20 mouse cellular contexts compared by ENCODE assay signal in genomic region chr17:29754510-29754909, GRCm38 (mm10). TPM values are rescaled to one million over a fixed set of nuclear protein-coding genes. Genes with fewer than 3 reads are reported as not detected.
DNase-seq lines count a peak whose midpoint lies in the region; ATAC-seq and TF ChIP-seq lines count a peak whose summit lies in the region.
"Had no signal": no experiment of that assay in that cellular context is flagged by ENCODE, and none has a peak within 500 bp of the region (broad histone marks: within the 10 kb centered on the region; RNA-seq: fewer than 3 reads in every experiment).

No protein-coding gene starts in this region.

- no peaks in the 10 kb centered on the region for H3K9me3 ChIP-seq in embryonic facial prominence, embryonic 11.5 days (replicated peaks; ENCODE audit: control insufficient read depth, low read length)
- no peaks in the 10 kb centered on the region for H3K9me3 ChIP-seq in embryonic facial prominence, embryonic 10.5 days
- H3K9me3 ChIP-seq in intestine, postnatal 0 days (ENCODE audit: control insufficient read depth), result no peaks in the 10 kb centered on the region
- H3K9me3 ChIP-seq in intestine, embryonic 16.5 days (ENCODE audit: control insufficient read depth, low read length), result no peaks in the 10 kb centered on the region
- no peaks in the 10 kb centered on the region for H3K9me3 ChIP-seq in midbrain, postnatal 0 days (ENCODE audit: low read length)
- no peaks in the 10 kb centered on the region for H3K9me3 ChIP-seq in midbrain, embryonic 11.5 days (ENCODE audit: control insufficient read depth, low read length)
- no peaks in the 10 kb centered on the region for H3K9me3 ChIP-seq in stomach, postnatal 0 days (ENCODE audit: control insufficient read depth, low read length)
- H3K9me3 ChIP-seq: embryonic facial prominence, embryonic 12.5 days; heart, embryonic 13.5 days; limb, embryonic 12.5 days; liver, embryonic 15.5 days; midbrain, embryonic 15.5 days had no signal

- 0 out of 2 replicates have a peak, but pooled peaks have one; percentile 11 for TF ChIP-seq CTCF in intestine, postnatal 0 days (IDR thresholded peaks at IDR 0.05; ENCODE audit: low read depth)
- TF ChIP-seq CTCF in midbrain, postnatal 0 days (IDR thresholded peaks at IDR 0.05), result 0 out of 2 replicates have a peak, but pooled peaks have one; percentile 8
- TF ChIP-seq CTCF in stomach, postnatal 0 days (IDR thresholded peaks at IDR 0.05; ENCODE audit: low read depth), result 0 out of 2 replicates have a peak, but pooled peaks have one; percentile 20

- H3K4me2 ChIP-seq in embryonic facial prominence, embryonic 11.5 days (ENCODE audit: low read depth, low read length), result no peak overlapping the region
- H3K4me2 ChIP-seq in intestine, postnatal 0 days (replicated peaks; ENCODE audit: low read depth), result no peak overlapping the region
- no peak overlapping the region for H3K4me2 ChIP-seq in intestine, embryonic 16.5 days (ENCODE audit: low read depth, low read length)
- H3K4me2 ChIP-seq in midbrain, postnatal 0 days (ENCODE audit: low read depth, low read length, poor library complexity, severe bottlenecking), result no peak overlapping the region
- H3K4me2 ChIP-seq in midbrain, embryonic 11.5 days, result no peak overlapping the region
- H3K4me2 ChIP-seq in stomach, postnatal 0 days (replicated peaks; ENCODE audit: low read depth), result no peak overlapping the region
- H3K4me2 ChIP-seq: embryonic facial prominence, embryonic 12.5 days; heart, embryonic 13.5 days; limb, embryonic 12.5 days; liver, embryonic 15.5 days; midbrain, embryonic 15.5 days had no signal

- H3K27me3 ChIP-seq in embryonic facial prominence, embryonic 11.5 days (ENCODE audit: control insufficient read depth, insufficient read depth, low read length), result no peaks in the 10 kb centered on the region
- H3K27me3 ChIP-seq in embryonic facial prominence, embryonic 10.5 days (replicated peaks; ENCODE audit: low read depth, poor library complexity, severe bottlenecking), result peaks cover 12% of the 10 kb centered on the region
- no peaks in the 10 kb centered on the region for H3K27me3 ChIP-seq in intestine, postnatal 0 days (replicated peaks; ENCODE audit: control insufficient read depth, insufficient read depth, low read length)
- no peaks in the 10 kb centered on the region for H3K27me3 ChIP-seq in intestine, embryonic 16.5 days (replicated peaks; ENCODE audit: control insufficient read depth, insufficient read depth, low read length)
- H3K27me3 ChIP-seq in midbrain, postnatal 0 days (ENCODE audit: insufficient read depth, low read length), result no peaks in the 10 kb centered on the region
- H3K27me3 ChIP-seq in midbrain, embryonic 11.5 days (ENCODE audit: control insufficient read depth, insufficient read depth, low read length), result no peaks in the 10 kb centered on the region
- H3K27me3 ChIP-seq in stomach, postnatal 0 days (ENCODE audit: control insufficient read depth, insufficient read depth, low read length), result no peaks in the 10 kb centered on the region
- H3K27me3 ChIP-seq: heart, embryonic 13.5 days; limb, embryonic 12.5 days; midbrain, embryonic 15.5 days had no signal

- ATAC-seq in embryonic facial prominence, embryonic 11.5 days (replicated peaks; ENCODE audit: insufficient number of reproducible peaks, low FRiP score, low TSS enrichment, low read depth), result no peak
- ATAC-seq in intestine, postnatal 0 days, result no peak
- ATAC-seq in intestine, embryonic 16.5 days, result no peak
- no peak for ATAC-seq in midbrain, postnatal 0 days (ENCODE audit: low FRiP score)
- no peak for ATAC-seq in midbrain, embryonic 11.5 days (ENCODE audit: low FRiP score)
- ATAC-seq in stomach, postnatal 0 days (ENCODE audit: low FRiP score, low TSS enrichment), result no peak
- ATAC-seq: midbrain, embryonic 15.5 days; Patski had no signal

- H3K9ac ChIP-seq in embryonic facial prominence, embryonic 11.5 days (replicated peaks; ENCODE audit: low read length), result 0 out of 2 replicates have a peak overlapping the region, but pooled peaks have one; percentile 25
- H3K9ac ChIP-seq in intestine, postnatal 0 days (ENCODE audit: low read depth, low read length), result no peak overlapping the region
- H3K9ac ChIP-seq in intestine, embryonic 16.5 days (ENCODE audit: low read depth, low read length), result no peak overlapping the region
- no peak overlapping the region for H3K9ac ChIP-seq in midbrain, postnatal 0 days (replicated peaks; ENCODE audit: low read length, poor library complexity, severe bottlenecking)
- H3K9ac ChIP-seq in midbrain, embryonic 11.5 days (ENCODE audit: low read length), result no peak overlapping the region
- H3K9ac ChIP-seq in stomach, postnatal 0 days (ENCODE audit: low read length), result no peak overlapping the region
- H3K9ac ChIP-seq: embryonic facial prominence, embryonic 12.5 days; heart, embryonic 13.5 days; limb, embryonic 12.5 days; liver, embryonic 15.5 days; midbrain, embryonic 15.5 days had no signal

- H3K27ac ChIP-seq in embryonic facial prominence, embryonic 11.5 days (replicated peaks; ENCODE audit: low read depth, low read length), result no peak overlapping the region
- no peak overlapping the region; the same call in 1 of the 2 replicates for H3K27ac ChIP-seq in embryonic facial prominence, embryonic 10.5 days (replicated peaks)
- H3K27ac ChIP-seq in intestine, postnatal 0 days (ENCODE audit: low read depth, low read length), result no peak overlapping the region
- no peak overlapping the region for H3K27ac ChIP-seq in intestine, embryonic 16.5 days (ENCODE audit: low read length)
- H3K27ac ChIP-seq in midbrain, postnatal 0 days (ENCODE audit: low read depth, low read length), result no peak overlapping the region
- H3K27ac ChIP-seq in midbrain, embryonic 11.5 days (ENCODE audit: low read depth, low read length), result no peak overlapping the region
- H3K27ac ChIP-seq in stomach, postnatal 0 days (replicated peaks), result no peak overlapping the region
- H3K27ac ChIP-seq: embryonic facial prominence, embryonic 12.5 days; heart, embryonic 13.5 days; limb, embryonic 12.5 days; liver, embryonic 15.5 days; midbrain, embryonic 15.5 days had no signal

- H3K4me3 ChIP-seq in embryonic facial prominence, embryonic 11.5 days (ENCODE audit: low read depth, low read length), result no peak overlapping the region
- H3K4me3 ChIP-seq in embryonic facial prominence, embryonic 10.5 days, result no peak overlapping the region
- no peak overlapping the region for H3K4me3 ChIP-seq in intestine, postnatal 0 days (ENCODE audit: low read depth, low read length)
- H3K4me3 ChIP-seq in intestine, embryonic 16.5 days (ENCODE audit: low read length), result no peak overlapping the region
- no peak overlapping the region for H3K4me3 ChIP-seq in midbrain, postnatal 0 days (ENCODE audit: low read depth, low read length)
- no peak overlapping the region for H3K4me3 ChIP-seq in midbrain, embryonic 11.5 days (ENCODE audit: low read depth, low read length)
- no peak overlapping the region for H3K4me3 ChIP-seq in stomach, postnatal 0 days (ENCODE audit: low read depth, low read length)
- H3K4me3 ChIP-seq: embryonic facial prominence, embryonic 12.5 days; erythroblast, embryonic 14.5 days; heart, embryonic 13.5 days; limb, embryonic 12.5 days; liver, embryonic 15.5 days; midbrain, embryonic 15.5 days had no signal

- TF ChIP-seq EP300 in stomach, postnatal 0 days (optimal IDR thresholded peaks at IDR 0.05), result no peak

- 48% methylated on average over 4 of the region's 4 CpGs for WGBS in embryonic facial prominence, embryonic 11.5 days
- 45% methylated on average over 4 of the region's 4 CpGs for WGBS in embryonic facial prominence, embryonic 10.5 days
- WGBS in intestine, postnatal 0 days, result 59% methylated on average over 4 of the region's 4 CpGs
- 67% methylated on average over 4 of the region's 4 CpGs for WGBS in intestine, embryonic 16.5 days
- WGBS in midbrain, postnatal 0 days, result 53% methylated on average over 4 of the region's 4 CpGs
- WGBS in midbrain, embryonic 11.5 days, result 57% methylated on average over 4 of the region's 4 CpGs
- 60% methylated on average over 4 of the region's 4 CpGs for WGBS in stomach, postnatal 0 days

- H3K4me1 ChIP-seq in embryonic facial prominence, embryonic 11.5 days (ENCODE audit: control insufficient read depth, insufficient read depth, low read length), result 0 out of 2 replicates have a peak, but pooled peaks cover 2% of the 10 kb centered on the region
- peaks cover 23% of the 10 kb centered on the region for H3K4me1 ChIP-seq in embryonic facial prominence, embryonic 10.5 days
- no peaks in the 10 kb centered on the region for H3K4me1 ChIP-seq in intestine, postnatal 0 days (replicated peaks; ENCODE audit: control insufficient read depth, insufficient read depth, low read length)
- peaks cover 9% of the 10 kb centered on the region; the same call in 1 of the 2 replicates for H3K4me1 ChIP-seq in intestine, embryonic 16.5 days (ENCODE audit: control insufficient read depth, insufficient read depth, low read length)
- no peaks in the 10 kb centered on the region for H3K4me1 ChIP-seq in midbrain, postnatal 0 days (ENCODE audit: insufficient read depth, low read length)
- no peaks in the 10 kb centered on the region for H3K4me1 ChIP-seq in midbrain, embryonic 11.5 days (ENCODE audit: control insufficient read depth, insufficient read depth, low read length)
- H3K4me1 ChIP-seq in stomach, postnatal 0 days (replicated peaks; ENCODE audit: control insufficient read depth, insufficient read depth), result no peaks in the 10 kb centered on the region
- H3K4me1 ChIP-seq: liver, embryonic 15.5 days had no signal

- no peak for DNase-seq in embryonic facial prominence, embryonic 11.5 days (ENCODE audit: low spot score)
- no peak for DNase-seq in embryonic facial prominence, embryonic 10.5 days (ENCODE audit: low spot score)
- DNase-seq in midbrain, postnatal 0 days (ENCODE audit: low spot score), result no peak
- DNase-seq in midbrain, embryonic 11.5 days (ENCODE audit: low spot score, missing footprints), result no peak
- no peak for DNase-seq in stomach, postnatal 0 days (ENCODE audit: low spot score)
- DNase-seq in adipocyte (ENCODE audit: low spot score), result no peak
- DNase-seq: adrenal gland, postnatal 25 days; cerebellum, adult 11-12 months; kidney, postnatal 4 days; lung, postnatal 10 days; right cerebral cortex, postnatal 25 days had no signal

- no peaks in the 10 kb centered on the region for H3K36me3 ChIP-seq in embryonic facial prominence, embryonic 11.5 days (replicated peaks; ENCODE audit: control insufficient read depth, insufficient read depth, low read depth, low read length)
- no peaks in the 10 kb centered on the region for H3K36me3 ChIP-seq in embryonic facial prominence, embryonic 10.5 days (replicated peaks)
- no peaks in the 10 kb centered on the region for H3K36me3 ChIP-seq in intestine, postnatal 0 days (ENCODE audit: control insufficient read depth, insufficient read depth)
- no peaks in the 10 kb centered on the region for H3K36me3 ChIP-seq in intestine, embryonic 16.5 days (ENCODE audit: control insufficient read depth, insufficient read depth, low read length)
- no peaks in the 10 kb centered on the region for H3K36me3 ChIP-seq in midbrain, postnatal 0 days (ENCODE audit: insufficient read depth, low read length)
- no peaks in the 10 kb centered on the region for H3K36me3 ChIP-seq in midbrain, embryonic 11.5 days (ENCODE audit: control insufficient read depth, insufficient read depth, low read length)
- no peaks in the 10 kb centered on the region for H3K36me3 ChIP-seq in stomach, postnatal 0 days (ENCODE audit: control insufficient read depth, insufficient read depth, low read length)
- H3K36me3 ChIP-seq: embryonic facial prominence, embryonic 12.5 days; heart, embryonic 13.5 days; limb, embryonic 12.5 days; liver, embryonic 15.5 days; midbrain, embryonic 15.5 days had no signal

RNA-seq across cellular contexts. Expression of gene Ccdc167, which starts 37.7 kb away (rescaled TPM):
- 13.8 and 15.2 TPM in 2 replicates for polyA plus RNA-seq in embryonic facial prominence, embryonic 11.5 days (2014; fragmentation: Nextera tagmentation; extraction: Ambion mirVana)
- polyA plus RNA-seq in embryonic facial prominence, embryonic 10.5 days (2016; fragmentation: Nextera tagmentation; extraction: Ambion mirVana), result 16.5 and 18.1 TPM in 2 replicates
- polyA plus RNA-seq in intestine, postnatal 0 days (2015; fragmentation: Nextera tagmentation; extraction: Ambion mirVana), result 5.9 and 6.6 TPM in 2 replicates
- 10.2 and 12.4 TPM in 2 replicates for polyA plus RNA-seq in intestine, embryonic 16.5 days (2015; fragmentation: Nextera tagmentation; extraction: Ambion mirVana)
- 9.0 and 9.4 TPM in 2 replicates for total RNA-seq in midbrain, postnatal 0 days (2014; rRNA removed)
- 8.3 and 8.6 TPM in 2 replicates for polyA plus RNA-seq in midbrain, postnatal 0 days (2015; fragmentation: Nextera tagmentation; extraction: Ambion mirVana)
- polyA plus RNA-seq in midbrain, embryonic 11.5 days (2014; fragmentation: Nextera tagmentation; extraction: Ambion mirVana), result 13.5 and 17.0 TPM in 2 replicates
- 7.6 and 8.6 TPM in 2 replicates for polyA plus RNA-seq in stomach, postnatal 0 days (2015; fragmentation: Nextera tagmentation; extraction: Ambion mirVana)
